Mouse (Mus musculus): ENCODE data around the gene Krtap22-2.
"Not testable (repeated sequence)": the region's sequence is repeated elsewhere in the genome, so short reads cannot be mapped to it uniquely, and the experiment has no call there.

Gene Krtap22-2

GRCm38 (mm10) chr16:89010659-89011058 lies at the start of gene Krtap22-2:
TSS of gene Krtap22-2 (minus strand) at chr16:89010759.
- no peak for DNase-seq (ENCODE audit: low read depth, low spot score)

GRCm38 (mm10) chr16:89047783-89048182 lies 37.2 kb upstream of the Krtap22-2 start, which contains the start of gene Krtap6-5:
TSS of gene Krtap6-5 (minus strand) at chr16:89047883.
- DNase-seq (ENCODE audit: low read depth, low spot score) = no peak

GRCm38 (mm10) chr16:89041372-89041771 lies 30.8 kb upstream of the Krtap22-2 start, which contains the start of gene Gm10228:
TSS of gene Gm10228 (minus strand) at chr16:89041472.
- not testable (repeated sequence) for DNase-seq (ENCODE audit: low read depth, low spot score)

- DNase-seq (ENCODE audit: low read depth, low spot score) = not testable (repeated sequence)
Observed at GRCm38 (mm10) chr16:89031399-89031798, 20.8 kb upstream of the Krtap22-2 start, which contains the start of gene Krtap6-1. TSS of gene Krtap6-1 (plus strand) at chr16:89031699.

GRCm38 (mm10) chr16:89014984-89015383 lies 4.4 kb upstream of the Krtap22-2 start, which contains the start of gene Gm10229:
TSS of gene Gm10229 (plus strand) at chr16:89015284.
- DNase-seq (ENCODE audit: low read depth, low spot score) = not testable (repeated sequence)

- DNase-seq (ENCODE audit: low read depth, low spot score) = no peak
Observed at GRCm38 (mm10) chr16:89013973-89014372, 3.4 kb upstream of the Krtap22-2 start.

GRCm38 (mm10) chr16:88962773-88963172 lies 47.8 kb downstream of the Krtap22-2 start, which contains the start of gene Krtap16-3:
TSS of gene Krtap16-3 (minus strand) at chr16:88962873.
- DNase-seq (ENCODE audit: low read depth, low spot score) = no peak
